Mouse (Mus musculus): ENCODE data around the gene Kif24. TPM values are rescaled to one million over a fixed set of nuclear protein-coding genes. Genes with fewer than 3 reads are reported as not detected.
A peak's percentile ranks its signal among the peaks of the same experiment; 100 is the strongest.

The Kif24 gene
- total RNA-seq (2012; rRNA removed) = 9.7 and 13.1 TPM in 2 replicates

DNA sequence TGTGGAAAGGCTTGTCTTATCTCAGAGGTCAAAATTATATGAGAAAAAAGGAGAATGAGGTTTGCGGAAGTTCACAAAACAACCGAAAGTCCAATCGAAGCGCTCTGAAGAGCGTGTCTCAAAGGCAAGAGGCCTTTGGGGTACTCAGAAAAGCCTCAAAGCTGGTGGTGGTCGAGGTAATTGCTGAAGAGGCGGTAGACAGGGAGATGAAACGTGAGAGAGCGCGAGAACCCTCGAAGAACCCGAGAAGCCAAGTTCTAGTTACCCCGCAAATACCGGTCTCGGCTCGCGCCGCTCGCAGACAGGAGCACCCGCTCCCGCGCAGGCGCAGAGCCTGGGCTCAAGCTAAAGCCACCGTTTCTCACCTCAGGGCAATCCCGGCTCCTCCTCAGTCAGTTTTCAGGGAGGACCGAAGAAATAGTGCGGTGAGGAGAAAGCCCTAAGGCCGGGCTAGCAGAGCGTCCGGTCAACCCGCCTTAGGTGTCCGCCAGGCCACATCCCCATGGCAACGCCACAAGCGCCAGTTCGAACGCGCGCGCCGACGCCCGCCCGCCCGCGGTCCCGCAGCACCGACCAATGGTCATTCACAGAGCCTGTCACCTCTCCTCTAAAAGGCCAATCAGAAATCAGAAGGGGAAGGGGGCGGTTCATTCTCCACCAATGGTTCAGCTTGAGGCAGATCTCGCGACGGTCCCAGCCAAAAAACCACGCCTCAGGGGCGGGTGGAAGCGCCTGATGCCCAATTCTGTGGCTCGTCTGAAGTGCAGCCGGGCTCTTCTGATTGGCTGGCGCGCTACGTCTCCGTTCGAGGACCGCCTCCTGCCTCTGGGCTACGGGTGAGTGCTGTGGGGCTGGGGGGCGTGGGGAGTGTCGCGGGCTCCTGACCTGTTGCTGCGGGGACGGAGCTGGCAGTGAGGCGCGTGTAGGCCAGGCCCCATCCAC is at the start of gene Kif24, which contains the start of gene Nudt2:
Gene Kif24, minus strand, starts transcription at position 543 of the 942 bp plus-strand sequence.
Gene Nudt2, plus strand, starts transcription at position 807 of the 942 bp plus-strand sequence.
- Histone ChIP-seq H3K9me3 (ENCODE audit: control insufficient read depth, insufficient read depth, low read depth, low read length) (peaks cover 4% of the 10 kb centered on the region), H3K27ac (ENCODE audit: insufficient read depth, low read depth, low read length, poor library complexity, severe bottlenecking) (peak within 1 kb of the TSS; percentile 76; the same call in 1 of the 2 replicates), H3K36me3 (ENCODE audit: control insufficient read depth, insufficient read depth, low read length, poor library complexity, severe bottlenecking) (peaks cover 2% of the 10 kb centered on the region; the same call in 1 of the 2 replicates), H3K4me3 (ENCODE audit: insufficient read depth in 1 of 2, low read depth in 1 of 2, low read length in 2 of 2, poor library complexity in 1 of 2, severe bottlenecking in 1 of 2) (peak within 1 kb of the TSS; percentile 87 to 91), H3K9ac (ENCODE audit: insufficient read depth, low read depth, low read length, poor library complexity, severe bottlenecking) (peak within 1 kb of the TSS; percentile 97), H3K4me1 (ENCODE audit: control insufficient read depth in 2 of 2, insufficient read depth in 2 of 2, low read length in 2 of 2, poor library complexity in 1 of 2) (peaks cover 2 to 4% of the 10 kb centered on the region in 2 experiments; a peak in 2 of 4 replicates)
- peak; percentile 99 for DNase-seq (ENCODE audit: low read depth, low spot score)
- in situ Hi-C loops (cut with MboI; ENCODE audit: low sequenced_read_pairs in 2 of 2, unreplicated experiment in 2 of 2) = no loop called here
- TF ChIP-seq HCFC1 (IDR thresholded peaks at IDR 0.05; ENCODE audit: borderline replicate concordance, insufficient read depth, low read length) = peak; percentile 57; the same call in 1 of the 2 replicates
- no peak for TF ChIP-seq ZNF384 (IDR thresholded peaks at IDR 0.05; ENCODE audit: low read depth, low read length)
- no peak for TF ChIP-seq MAFK (IDR thresholded peaks at IDR 0.05; ENCODE audit: insufficient read depth, low read depth, low read length)
- TF ChIP-seq ZC3H11A (IDR thresholded peaks at IDR 0.05; ENCODE audit: borderline replicate concordance, low read depth, low read length) = no peak
- peak; percentile 98 for TF ChIP-seq CHD2 (IDR thresholded peaks at IDR 0.05; ENCODE audit: low read depth, low read length)

DNA sequence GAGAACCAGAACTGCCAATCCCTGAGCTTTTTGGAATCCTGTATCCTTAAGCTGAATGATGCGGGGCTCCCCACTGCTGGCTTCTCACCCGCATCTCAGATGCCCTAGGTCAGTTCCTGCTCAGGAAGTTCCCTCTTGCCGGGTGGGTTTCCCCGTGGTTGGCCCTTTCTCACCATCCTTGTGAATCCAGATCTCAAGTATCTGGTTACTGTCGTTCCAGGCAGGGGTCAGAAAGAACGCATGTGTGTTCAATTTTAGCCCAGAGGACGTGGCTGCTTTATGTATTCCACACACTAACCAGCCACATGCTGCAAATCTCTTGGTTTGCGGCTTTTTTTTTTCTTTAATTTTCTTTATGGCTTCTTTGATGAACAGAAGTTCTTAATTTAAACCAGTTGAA is 49.0 kb upstream of the Kif24 start:
- H3K9me3 ChIP-seq (ENCODE audit: control insufficient read depth, insufficient read depth, low read depth, low read length) = no peaks in the 10 kb centered on the region
- H3K4me1 ChIP-seq (ENCODE audit: control insufficient read depth in 2 of 2, insufficient read depth in 2 of 2, low read length in 2 of 2, poor library complexity in 1 of 2) = no peaks in the 10 kb centered on the region
- H3K27ac ChIP-seq (ENCODE audit: insufficient read depth, low read depth, low read length, poor library complexity, severe bottlenecking) = no peak overlapping the region
- no peak overlapping the region for H3K4me3 ChIP-seq (ENCODE audit: insufficient read depth in 1 of 2, low read depth in 1 of 2, low read length in 2 of 2, poor library complexity in 1 of 2, severe bottlenecking in 1 of 2)
- no peak for DNase-seq (ENCODE audit: low read depth, low spot score)
- TF ChIP-seq ZNF384 (IDR thresholded peaks at IDR 0.05; ENCODE audit: low read depth, low read length) = no peak
- TF ChIP-seq MAFK (IDR thresholded peaks at IDR 0.05; ENCODE audit: insufficient read depth, low read depth, low read length) = no peak
- TF ChIP-seq CHD2 (IDR thresholded peaks at IDR 0.05; ENCODE audit: low read depth, low read length) = no peak
- TF ChIP-seq ZC3H11A (IDR thresholded peaks at IDR 0.05; ENCODE audit: borderline replicate concordance, low read depth, low read length) = no peak
- TF ChIP-seq HCFC1 (IDR thresholded peaks at IDR 0.05; ENCODE audit: borderline replicate concordance, insufficient read depth, low read length) = no peak
- in situ Hi-C loops (cut with MboI; ENCODE audit: low sequenced_read_pairs in 2 of 2, unreplicated experiment in 2 of 2) = no loop called here
- no peaks in the 10 kb centered on the region for H3K36me3 ChIP-seq (ENCODE audit: control insufficient read depth, insufficient read depth, low read length, poor library complexity, severe bottlenecking)
- H3K9ac ChIP-seq (ENCODE audit: insufficient read depth, low read depth, low read length, poor library complexity, severe bottlenecking) = no peak overlapping the region

DNA sequence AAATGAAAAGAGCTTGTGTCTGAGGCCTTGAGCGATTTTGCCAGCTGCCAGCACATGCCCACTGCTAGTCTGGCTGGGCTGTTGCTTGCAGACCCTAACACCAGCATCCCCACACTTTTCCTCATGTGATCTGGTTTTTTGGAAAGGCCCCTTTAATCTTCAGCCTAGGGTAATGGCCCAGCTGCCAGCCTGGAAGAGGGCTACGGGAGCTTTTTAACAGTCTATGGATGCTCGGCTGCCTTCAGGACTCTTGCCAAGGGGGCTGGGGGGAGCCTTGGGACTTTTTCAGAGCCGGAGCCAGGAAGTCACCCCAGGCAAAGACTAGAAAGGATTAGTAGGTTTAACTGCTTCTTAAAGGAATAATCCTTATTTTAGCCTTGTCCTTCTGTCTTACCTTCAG is 48.6 kb upstream of the Kif24 start:
- no peak overlapping the region for H3K9ac ChIP-seq (ENCODE audit: insufficient read depth, low read depth, low read length, poor library complexity, severe bottlenecking)
- in situ Hi-C loops (cut with MboI; ENCODE audit: low sequenced_read_pairs in 2 of 2, unreplicated experiment in 2 of 2) = no loop called here
- no peaks in the 10 kb centered on the region for H3K4me1 ChIP-seq (ENCODE audit: control insufficient read depth in 2 of 2, insufficient read depth in 2 of 2, low read length in 2 of 2, poor library complexity in 1 of 2)
- no peaks in the 10 kb centered on the region for H3K9me3 ChIP-seq (ENCODE audit: control insufficient read depth, insufficient read depth, low read depth, low read length)
- no peak overlapping the region for H3K27ac ChIP-seq (ENCODE audit: insufficient read depth, low read depth, low read length, poor library complexity, severe bottlenecking)
- TF ChIP-seq CHD2 (IDR thresholded peaks at IDR 0.05; ENCODE audit: low read depth, low read length) (no peak), HCFC1 (IDR thresholded peaks at IDR 0.05; ENCODE audit: borderline replicate concordance, insufficient read depth, low read length) (no peak), ZC3H11A (IDR thresholded peaks at IDR 0.05; ENCODE audit: borderline replicate concordance, low read depth, low read length) (no peak), ZNF384 (IDR thresholded peaks at IDR 0.05; ENCODE audit: low read depth, low read length) (no peak), MAFK (IDR thresholded peaks at IDR 0.05; ENCODE audit: insufficient read depth, low read depth, low read length) (no peak)
- no peak for DNase-seq (ENCODE audit: low read depth, low spot score)
- H3K4me3 ChIP-seq (ENCODE audit: insufficient read depth in 1 of 2, low read depth in 1 of 2, low read length in 2 of 2, poor library complexity in 1 of 2, severe bottlenecking in 1 of 2) = no peak overlapping the region
- H3K36me3 ChIP-seq (ENCODE audit: control insufficient read depth, insufficient read depth, low read length, poor library complexity, severe bottlenecking) = no peaks in the 10 kb centered on the region

DNA sequence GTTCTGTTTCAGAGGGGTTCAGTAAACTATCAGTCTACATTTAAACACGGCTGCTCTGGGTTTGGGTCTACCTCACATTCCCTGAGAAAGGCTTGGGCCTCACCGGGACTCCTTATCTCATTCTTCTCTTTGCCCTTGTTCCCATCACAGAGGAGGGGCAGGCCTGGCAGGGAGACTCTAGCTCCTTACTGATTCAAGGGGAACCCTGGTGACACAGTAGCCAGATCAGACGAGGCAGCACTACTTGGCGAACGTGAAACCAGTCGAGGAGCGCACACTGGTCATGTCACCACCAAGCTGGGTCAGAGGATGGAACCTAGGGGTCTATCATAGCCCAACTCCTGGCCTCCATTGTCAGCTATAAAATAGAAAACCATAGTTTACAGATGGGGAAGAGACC is 43.3 kb upstream of the Kif24 start:
- in situ Hi-C loops (cut with MboI; ENCODE audit: low sequenced_read_pairs in 2 of 2, unreplicated experiment in 2 of 2) = no loop called here
- Histone ChIP-seq H3K9ac (ENCODE audit: insufficient read depth, low read depth, low read length, poor library complexity, severe bottlenecking) (no peak overlapping the region), H3K27ac (ENCODE audit: insufficient read depth, low read depth, low read length, poor library complexity, severe bottlenecking) (no peak overlapping the region), H3K9me3 (ENCODE audit: control insufficient read depth, insufficient read depth, low read depth, low read length) (no peaks in the 10 kb centered on the region), H3K4me1 (ENCODE audit: control insufficient read depth in 2 of 2, insufficient read depth in 2 of 2, low read length in 2 of 2, poor library complexity in 1 of 2) (peaks cover 1 to 10% of the 10 kb centered on the region in 2 experiments; a peak in 2 of 4 replicates), H3K4me3 (ENCODE audit: insufficient read depth in 1 of 2, low read depth in 1 of 2, low read length in 2 of 2, poor library complexity in 1 of 2, severe bottlenecking in 1 of 2) (no peak overlapping the region), H3K36me3 (ENCODE audit: control insufficient read depth, insufficient read depth, low read length, poor library complexity, severe bottlenecking) (no peaks in the 10 kb centered on the region)
- TF ChIP-seq CHD2 (IDR thresholded peaks at IDR 0.05; ENCODE audit: low read depth, low read length) = no peak
- no peak for TF ChIP-seq ZNF384 (IDR thresholded peaks at IDR 0.05; ENCODE audit: low read depth, low read length)
- no peak for DNase-seq (ENCODE audit: low read depth, low spot score)
